Mouse (Mus musculus): Measurements from ENCODE around the gene Skint1. TPM values are rescaled to one million over a fixed set of nuclear protein-coding genes. Genes with fewer than 3 reads are reported as not detected.
"Not testable (repeated sequence)": the region's sequence is repeated elsewhere in the genome, so short reads cannot be mapped to it uniquely, and the experiment has no call there.

Gene Skint1
- not detected in 2 replicates for polyA plus RNA-seq (2014; fragmentation: Nextera tagmentation; extraction: Ambion mirVana)

DNA sequence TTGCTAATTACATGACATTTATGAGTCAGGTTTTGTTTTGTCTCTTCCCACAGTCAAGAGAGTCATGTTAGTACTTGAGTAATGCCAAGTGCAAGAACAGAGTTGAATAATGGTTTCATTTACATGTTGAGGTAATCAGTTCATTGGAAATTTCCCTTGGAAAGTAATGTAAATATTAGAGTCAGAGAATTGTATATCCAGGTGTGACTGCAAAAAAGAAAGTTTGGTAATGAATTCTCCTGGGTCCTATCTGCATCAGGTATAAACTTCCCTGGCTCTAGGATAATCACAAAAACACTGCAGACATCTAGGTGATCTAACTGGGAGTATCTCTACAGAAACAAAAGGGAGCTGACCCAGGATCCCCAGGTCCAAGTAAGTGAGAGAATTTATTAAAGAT lies at the start of gene Skint1:
Gene Skint1 (plus strand): TSS at position 301 of the 400 bp plus-strand sequence.
- H3K9ac ChIP-seq (ENCODE audit: low read depth, low read length), result no peak within 1 kb of the TSS
- ATAC-seq (ENCODE audit: low FRiP score, low TSS enrichment), result no peak

DNA sequence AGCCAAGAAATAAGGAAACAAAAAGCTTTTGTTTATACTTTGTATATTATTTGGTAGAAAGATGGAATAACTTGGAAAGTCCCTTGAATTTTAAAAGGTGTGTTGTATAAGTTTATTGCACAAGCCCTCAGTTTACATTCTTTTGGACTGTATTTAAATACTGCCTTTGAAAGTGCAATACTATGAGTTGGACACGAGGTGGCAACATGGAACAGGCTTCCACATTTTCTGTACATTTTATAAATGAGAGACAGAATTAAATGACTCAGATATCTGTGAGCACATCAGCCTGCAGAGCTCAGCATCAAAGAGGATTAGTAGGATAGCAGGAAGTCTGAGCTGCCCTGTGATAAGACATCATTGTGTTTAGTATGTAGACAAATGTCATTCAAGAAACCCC lies 44.8 kb upstream of the Skint1 start:
- Histone ChIP-seq H3K27ac (ENCODE audit: low read depth, low read length) (no peak overlapping the region), H3K4me3 (ENCODE audit: low read length) (no peak overlapping the region), H3K4me2 (replicated peaks; ENCODE audit: low read depth, low read length) (no peak overlapping the region), H3K9me3 (ENCODE audit: control insufficient read depth, low read length) (no peaks in the 10 kb centered on the region), H3K27me3 (ENCODE audit: control insufficient read depth, insufficient read depth, low read length) (no peaks in the 10 kb centered on the region), H3K36me3 (ENCODE audit: control insufficient read depth, insufficient read depth, low read length) (no peaks in the 10 kb centered on the region), H3K4me1 (ENCODE audit: control insufficient read depth, insufficient read depth, low read length) (no peaks in the 10 kb centered on the region), H3K9ac (ENCODE audit: low read depth, low read length) (no peak overlapping the region)
- ATAC-seq (ENCODE audit: low FRiP score, low TSS enrichment), result no peak
- 21% methylated on average over 1 of the region's 1 CpGs for WGBS

More for the DNA sequence above, at the start of gene Skint1:
- no peaks in the 10 kb centered on the region for H3K27me3 ChIP-seq (ENCODE audit: control insufficient read depth, insufficient read depth, low read length)
- H3K4me3 ChIP-seq (ENCODE audit: low read length), result no peak within 1 kb of the TSS
- H3K36me3 ChIP-seq (ENCODE audit: control insufficient read depth, insufficient read depth, low read length), result no peaks in the 10 kb centered on the region
- H3K4me1 ChIP-seq (ENCODE audit: control insufficient read depth, insufficient read depth, low read length), result no peaks in the 10 kb centered on the region
- H3K9me3 ChIP-seq (ENCODE audit: control insufficient read depth, low read length), result no peaks in the 10 kb centered on the region
- H3K4me2 ChIP-seq (replicated peaks; ENCODE audit: low read depth, low read length), result no peak within 1 kb of the TSS
- H3K27ac ChIP-seq (ENCODE audit: low read depth, low read length), result no peak within 1 kb of the TSS

DNA sequence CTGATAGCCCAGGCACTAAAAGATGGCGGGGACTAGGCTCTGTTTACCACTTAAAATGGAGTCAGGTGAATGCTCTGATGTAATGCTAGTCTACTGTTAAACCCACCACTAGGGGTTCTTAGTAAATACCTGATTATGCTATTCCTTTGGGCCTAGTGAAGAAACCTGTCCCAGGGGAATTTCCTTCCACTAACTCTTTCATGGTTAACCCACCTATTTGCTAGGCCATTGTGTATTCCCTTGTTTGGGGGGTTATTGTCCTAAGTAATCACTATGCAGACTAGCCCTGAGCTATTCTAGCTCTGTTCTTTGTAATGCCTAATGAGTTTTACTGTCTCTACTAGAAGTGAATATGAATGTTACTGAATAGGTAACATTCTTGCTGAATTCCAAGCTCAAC lies 42.8 kb upstream of the Skint1 start:
- 68% methylated on average over 1 of the region's 1 CpGs for WGBS
- H3K9ac ChIP-seq (ENCODE audit: low read depth, low read length); H3K9me3 ChIP-seq (ENCODE audit: control insufficient read depth, low read length); H3K4me3 ChIP-seq (ENCODE audit: low read length); H3K36me3 ChIP-seq (ENCODE audit: control insufficient read depth, insufficient read depth, low read length); H3K4me2 ChIP-seq (replicated peaks; ENCODE audit: low read depth, low read length); H3K27me3 ChIP-seq (ENCODE audit: control insufficient read depth, insufficient read depth, low read length); H3K4me1 ChIP-seq (ENCODE audit: control insufficient read depth, insufficient read depth, low read length); ATAC-seq (ENCODE audit: low FRiP score, low TSS enrichment); H3K27ac ChIP-seq (ENCODE audit: low read depth, low read length): not testable (repeated sequence)

DNA sequence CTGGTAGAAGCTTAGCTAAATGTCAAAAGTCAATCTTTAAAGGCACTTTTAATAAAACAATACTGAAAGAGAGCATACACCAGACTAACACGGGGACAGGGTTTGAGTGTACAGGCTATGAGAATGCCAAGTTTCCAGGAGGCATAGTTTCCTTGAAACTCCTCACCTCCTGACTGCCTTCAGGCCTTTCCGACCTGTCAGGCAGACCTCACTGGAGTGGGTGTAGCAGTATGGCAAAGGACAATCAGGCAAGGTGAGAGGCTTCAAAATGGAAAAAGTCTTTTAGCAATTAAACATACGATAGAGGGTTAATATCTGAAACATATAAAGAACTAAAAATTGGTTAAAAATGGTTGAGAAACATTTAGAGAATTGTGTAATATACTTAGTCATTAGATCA lies 42.4 kb upstream of the Skint1 start:
- Histone ChIP-seq H3K36me3 (ENCODE audit: control insufficient read depth, insufficient read depth, low read length) (no peaks in the 10 kb centered on the region), H3K9ac (ENCODE audit: low read depth, low read length) (no peak overlapping the region), H3K27ac (ENCODE audit: low read depth, low read length) (no peak overlapping the region), H3K27me3 (ENCODE audit: control insufficient read depth, insufficient read depth, low read length) (no peaks in the 10 kb centered on the region), H3K9me3 (ENCODE audit: control insufficient read depth, low read length) (no peaks in the 10 kb centered on the region), H3K4me1 (ENCODE audit: control insufficient read depth, insufficient read depth, low read length) (no peaks in the 10 kb centered on the region), H3K4me3 (ENCODE audit: low read length) (no peak overlapping the region), H3K4me2 (replicated peaks; ENCODE audit: low read depth, low read length) (no peak overlapping the region)
- 80% methylated on average over 3 of the region's 3 CpGs for WGBS
- ATAC-seq (ENCODE audit: low FRiP score, low TSS enrichment), result no peak

DNA sequence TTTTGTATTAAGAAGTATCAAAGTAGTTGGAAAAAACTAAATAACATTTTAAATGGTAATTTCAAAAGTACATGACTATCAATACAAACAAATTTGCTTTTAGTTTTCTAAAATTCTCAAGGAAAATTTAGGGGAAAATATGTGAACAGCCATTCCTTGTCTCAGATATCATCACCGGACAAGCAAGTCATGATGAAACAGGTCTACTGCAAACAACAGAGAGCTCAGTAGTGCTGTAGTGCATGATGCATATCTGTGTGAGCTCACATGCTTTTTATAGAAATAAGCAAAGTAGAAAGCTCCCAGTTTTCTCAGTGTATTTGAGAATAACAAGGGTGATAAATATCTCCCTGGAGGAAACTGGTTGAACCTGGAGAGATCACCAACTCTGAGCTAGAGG lies 33.4 kb upstream of the Skint1 start, which contains the start of gene Skint7:
Gene Skint7 (plus strand): TSS at position 301 of the 400 bp plus-strand sequence.
- no peaks in the 10 kb centered on the region for H3K9me3 ChIP-seq (ENCODE audit: control insufficient read depth, low read length)
- H3K27me3 ChIP-seq (ENCODE audit: control insufficient read depth, insufficient read depth, low read length), result no peaks in the 10 kb centered on the region
- no peak within 1 kb of the TSS for H3K4me3 ChIP-seq (ENCODE audit: low read length)
- H3K9ac ChIP-seq (ENCODE audit: low read depth, low read length), result no peak within 1 kb of the TSS
- H3K4me1 ChIP-seq (ENCODE audit: control insufficient read depth, insufficient read depth, low read length), result no peaks in the 10 kb centered on the region
- no peak within 1 kb of the TSS for H3K4me2 ChIP-seq (replicated peaks; ENCODE audit: low read depth, low read length)
- ATAC-seq (ENCODE audit: low FRiP score, low TSS enrichment), result no peak
- whole genome bisulfite sequencing, result 95% methylated on average over 1 of the region's 1 CpGs
- no peaks in the 10 kb centered on the region for H3K36me3 ChIP-seq (ENCODE audit: control insufficient read depth, insufficient read depth, low read length)
- H3K27ac ChIP-seq (ENCODE audit: low read depth, low read length), result no peak within 1 kb of the TSS

DNA sequence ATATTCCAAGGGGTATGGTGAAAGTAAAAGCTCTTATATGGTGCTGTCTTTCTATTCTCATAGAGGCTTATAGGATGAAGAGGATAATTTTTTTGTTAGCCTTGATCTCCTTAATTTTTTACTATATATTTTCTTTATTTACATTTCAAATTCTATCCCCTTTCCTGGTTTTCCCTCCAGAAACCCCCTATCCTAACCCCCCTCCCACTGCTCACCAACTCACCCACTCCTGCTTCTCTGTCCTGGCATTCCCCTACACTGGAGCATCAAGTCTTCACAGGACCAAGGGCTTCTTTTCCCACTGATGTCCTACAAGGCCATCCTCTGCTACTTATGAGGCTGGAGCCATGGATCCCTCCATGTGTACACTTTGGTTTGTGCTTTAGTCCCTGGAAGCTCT lies 65.6 kb downstream of the Skint1 start, which contains the start of gene Skint4:
Gene Skint4 (plus strand): TSS at position 301 of the 400 bp plus-strand sequence.
- no peaks in the 10 kb centered on the region for H3K27me3 ChIP-seq (ENCODE audit: control insufficient read depth, insufficient read depth, low read length)
- ATAC-seq (ENCODE audit: low FRiP score, low TSS enrichment), result no peak
- no peak within 1 kb of the TSS for H3K9ac ChIP-seq (ENCODE audit: low read depth, low read length)
- H3K4me3 ChIP-seq (ENCODE audit: low read length), result no peak within 1 kb of the TSS
- no peaks in the 10 kb centered on the region for H3K36me3 ChIP-seq (ENCODE audit: control insufficient read depth, insufficient read depth, low read length)
- H3K4me1 ChIP-seq (ENCODE audit: control insufficient read depth, insufficient read depth, low read length), result no peaks in the 10 kb centered on the region
- no peak within 1 kb of the TSS for H3K27ac ChIP-seq (ENCODE audit: low read depth, low read length)
- no peak within 1 kb of the TSS for H3K4me2 ChIP-seq (replicated peaks; ENCODE audit: low read depth, low read length)
- no peaks in the 10 kb centered on the region for H3K9me3 ChIP-seq (ENCODE audit: control insufficient read depth, low read length)

Other genes with a start within 250 kb of the Skint1 start
- gene Slc5a9, start 103.4 kb upstream of the Skint1 start, polyA plus RNA-seq (2014; fragmentation: Nextera tagmentation; extraction: Ambion mirVana), result 0.30 and 1.6 TPM in 2 replicates
- not detected in 2 replicates for gene Skint8, start 86.9 kb upstream of the Skint1 start, polyA plus RNA-seq (2014; fragmentation: Nextera tagmentation; extraction: Ambion mirVana)
- gene Skint7, start 33.3 kb upstream of the Skint1 start, polyA plus RNA-seq (2014; fragmentation: Nextera tagmentation; extraction: Ambion mirVana), result not detected in 2 replicates
- gene Skint4, start 65.7 kb downstream of the Skint1 start, polyA plus RNA-seq (2014; fragmentation: Nextera tagmentation; extraction: Ambion mirVana), result not detected in 2 replicates
- gene Skint3, start 226.0 kb downstream of the Skint1 start, polyA plus RNA-seq (2014; fragmentation: Nextera tagmentation; extraction: Ambion mirVana), result not detected in 2 replicates